Mouse (Mus musculus): Measurements from ENCODE around the gene F2rl3.

The F2rl3 gene

DNA sequence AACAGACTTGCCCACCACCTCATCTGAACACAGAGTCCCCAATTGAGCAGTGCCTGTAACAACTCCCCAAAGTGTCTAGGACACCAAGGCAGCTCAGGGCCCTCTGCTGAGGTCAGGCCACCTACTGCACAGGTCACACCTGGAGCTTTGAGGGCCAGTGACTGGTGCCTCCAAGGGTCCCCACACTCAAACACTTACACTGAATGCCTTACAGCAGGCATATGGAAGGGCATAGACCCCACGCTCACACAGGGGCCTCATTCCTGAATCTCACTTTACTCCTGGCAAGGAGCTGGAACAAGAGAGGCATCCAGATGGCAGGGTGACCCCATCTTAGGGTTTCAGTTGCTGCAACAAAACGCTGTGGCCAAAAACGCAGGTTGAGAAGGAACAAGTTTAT, 1.5 kb upstream of the F2rl3 start:
- in situ Hi-C loops (cut with MboI, MseI) = no loop called here

DNA sequence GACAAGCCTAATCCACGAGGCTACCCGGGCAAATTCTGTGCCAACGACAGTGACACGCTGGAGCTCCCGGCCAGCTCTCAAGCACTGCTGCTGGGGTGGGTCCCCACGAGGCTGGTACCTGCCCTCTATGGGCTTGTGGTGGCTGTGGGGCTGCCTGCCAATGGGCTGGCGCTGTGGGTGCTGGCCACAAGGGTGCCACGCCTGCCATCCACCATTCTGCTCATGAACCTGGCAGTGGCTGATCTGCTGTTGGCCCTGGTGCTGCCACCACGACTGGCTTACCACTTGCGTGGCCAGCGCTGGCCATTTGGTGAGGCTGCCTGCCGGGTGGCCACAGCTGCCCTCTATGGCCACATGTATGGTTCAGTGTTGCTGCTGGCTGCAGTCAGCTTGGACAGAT, 626 bp downstream of the F2rl3 start:
- in situ Hi-C loops (cut with MboI, MseI) = no loop called here

DNA sequence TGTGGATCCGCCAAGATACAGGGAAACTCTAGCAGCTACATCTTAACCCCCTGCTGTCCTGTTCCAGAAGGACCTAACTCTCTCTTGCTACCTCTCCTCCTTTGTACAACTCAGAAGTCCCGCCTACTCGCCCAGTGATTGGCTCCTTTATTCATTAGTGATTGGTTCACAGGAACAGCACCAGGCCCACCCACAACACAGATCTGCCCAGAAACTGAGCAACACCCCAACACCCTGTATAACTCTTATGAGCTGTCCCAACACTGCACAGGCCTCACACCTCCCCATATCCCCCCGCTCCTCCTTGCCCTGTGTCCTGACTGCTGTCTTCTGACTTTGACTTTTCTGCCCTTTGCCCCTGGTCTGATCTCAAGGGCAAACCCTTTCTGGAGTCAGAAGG, 4.0 kb downstream of the F2rl3 start:
- in situ Hi-C loops (cut with MboI, MseI) = no loop called here

DNA sequence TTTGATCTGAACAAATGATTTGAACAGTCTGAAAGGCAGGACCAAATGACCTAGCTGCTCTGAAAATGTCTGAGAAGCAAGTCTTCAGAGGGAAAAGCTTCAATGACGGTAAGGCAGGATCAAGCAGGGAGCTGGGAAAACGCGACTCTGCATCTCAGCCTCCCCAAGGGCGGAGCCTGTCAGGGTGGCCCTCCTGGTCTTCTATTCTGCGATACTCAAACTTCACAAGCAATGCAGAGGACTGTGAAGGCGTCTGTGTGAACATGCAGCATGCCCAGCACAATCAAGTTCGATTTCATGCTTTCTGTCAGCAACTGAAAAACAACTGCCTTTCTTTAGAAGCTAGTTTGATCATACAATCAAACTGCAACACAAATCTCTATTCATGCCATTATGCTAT, 5.1 kb downstream of the F2rl3 start:
- in situ Hi-C loops (cut with MboI, MseI) = no loop called here

DNA sequence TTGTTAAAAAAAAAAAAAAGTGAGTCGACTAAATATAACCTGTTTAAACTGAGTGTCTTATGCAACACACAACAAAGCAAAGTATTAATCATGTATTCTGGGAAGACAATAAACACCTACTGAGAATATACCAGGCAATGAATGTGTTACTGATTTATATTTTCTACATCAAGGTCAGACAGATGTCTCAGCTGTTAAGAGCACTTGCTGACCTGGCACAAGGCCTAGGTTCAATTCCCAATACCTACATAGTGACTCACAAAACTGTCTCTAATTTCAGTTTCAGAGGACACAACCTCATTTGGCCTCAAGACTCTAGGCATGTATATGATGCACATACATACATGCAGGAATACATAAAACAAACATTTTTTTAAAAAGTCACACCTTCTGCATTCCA, 16.1 kb downstream of the F2rl3 start:
- in situ Hi-C loops (cut with MboI, MseI) = no loop called here

DNA sequence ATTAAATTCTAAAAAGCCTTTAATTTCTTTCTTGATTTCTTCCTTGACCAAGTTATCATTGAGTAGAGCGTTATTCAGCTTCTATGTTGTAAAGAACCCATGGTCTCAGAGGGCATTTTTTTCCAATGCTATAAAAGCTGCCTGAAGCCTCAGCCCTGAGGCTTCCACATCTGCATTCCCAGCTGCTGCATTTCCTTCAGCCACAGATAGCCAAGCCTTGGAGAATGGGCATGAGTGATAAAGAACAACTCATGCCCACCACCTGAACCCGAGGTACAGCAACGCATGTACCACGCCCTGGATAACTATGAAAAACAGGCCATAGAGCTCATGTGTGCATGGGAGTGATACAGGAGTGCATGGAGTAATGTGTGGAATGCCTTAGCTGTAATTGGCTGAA, 19.0 kb downstream of the F2rl3 start:
- in situ Hi-C loops (cut with MboI, MseI) = no loop called here

DNA sequence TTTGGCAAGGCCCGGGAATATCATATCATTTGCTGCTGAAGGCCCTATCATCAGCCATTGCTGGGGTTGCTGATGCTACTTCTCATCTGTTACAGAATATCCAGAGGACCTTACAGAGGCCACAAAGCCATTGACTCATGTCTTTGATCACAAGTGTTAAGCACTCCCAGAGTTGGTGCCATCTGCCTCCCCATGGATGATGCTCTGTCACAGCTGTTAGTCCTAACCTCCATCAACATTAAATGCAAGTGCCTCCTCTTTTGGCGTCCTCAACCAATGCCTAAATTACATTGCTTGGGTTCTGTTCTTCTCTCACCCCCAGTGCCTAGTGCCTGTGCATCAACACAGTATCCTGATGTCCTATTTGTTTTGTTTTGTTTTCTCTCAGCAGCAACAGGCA, 39.9 kb downstream of the F2rl3 start:
- in situ Hi-C loops (cut with MboI, MseI) = no loop called here

DNA sequence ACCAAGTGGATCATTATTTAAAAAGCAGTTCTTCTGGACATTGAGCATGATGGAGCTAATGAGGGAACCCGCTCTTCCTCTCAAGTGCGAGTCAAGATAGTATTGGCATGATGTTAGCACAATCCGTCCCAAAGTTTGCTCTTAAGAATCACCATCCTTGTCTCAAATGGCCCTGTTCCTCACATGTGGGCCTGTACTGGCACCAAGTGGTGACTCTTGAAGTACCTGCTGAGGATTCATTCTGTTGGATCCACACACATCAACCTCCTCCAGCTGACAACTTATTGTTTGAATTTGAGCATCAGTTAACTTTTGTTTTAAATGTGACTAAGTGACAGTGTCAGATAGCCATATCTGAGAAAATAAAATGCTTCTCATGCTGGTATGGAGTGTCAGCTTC, 51.0 kb downstream of the F2rl3 start:
- in situ Hi-C loops (cut with MboI, MseI) = no loop called here

Data from T-helper 1 cell (primary cell).